Mouse (Mus musculus) embryonic facial prominence, embryonic 14.5 days (tissue): ENCODE results near the gene Tmem252. TPM values are rescaled to one million over a fixed set of nuclear protein-coding genes. Genes with fewer than 3 reads are reported as not detected.

Source experiments
- ATAC-seq: fragments of 200-750 bp; cut with Nextera tagmentation; 2 replicates; pipeline ENCODE4 v1.8.0; 2017; ENCODE audit warnings: low read depth, moderate number of reproducible peaks, moderate TSS enrichment
- DNase-seq: peaks from one replicate; pipeline ENCODE4 v3.0.0-alpha.2; 2015; ENCODE audit warnings: low spot score
- H3K27ac ChIP-seq: fragments of 300-500 bp; sonication (generic); replicated peaks from 2 replicates; pipeline ENCODE4 v1.5.1; 2014; ENCODE audit warnings: low read depth, mild to moderate bottlenecking, low read length, moderate library complexity
- H3K27me3 ChIP-seq: fragments of 300-500 bp; sonication (generic); replicated peaks from 2 replicates; pipeline ENCODE4 v1.6.1; 2014; ENCODE audit warnings: low read length; ENCODE audit not compliant: control insufficient read depth, insufficient read depth
- H3K36me3 ChIP-seq: fragments of 300-500 bp; sonication (generic); 2 replicates; pipeline ENCODE4 v1.6.1; 2014; ENCODE audit warnings: low read length, mixed read lengths; ENCODE audit not compliant: control insufficient read depth, insufficient read depth
- H3K4me1 ChIP-seq: fragments of 300-500 bp; sonication (generic); 2 replicates; pipeline ENCODE4 v1.6.1; 2014; ENCODE audit warnings: antibody characterized with exemption, low read length; ENCODE audit not compliant: control insufficient read depth, insufficient read depth
- H3K4me2 ChIP-seq: fragments of 300-500 bp; sonication (generic); 2 replicates; pipeline ENCODE4 v1.6.1; 2014; ENCODE audit warnings: low read depth, mild to moderate bottlenecking, low read length, moderate library complexity, mixed read lengths
- H3K4me3 ChIP-seq: fragments of 300-500 bp; sonication (generic); 2 replicates; pipeline ENCODE4 v1.5.1; 2014; ENCODE audit warnings: low read depth, mild to moderate bottlenecking, low read length
- H3K9ac ChIP-seq: fragments of 300-500 bp; sonication (generic); 2 replicates; pipeline ENCODE4 v1.6.1; 2014; ENCODE audit warnings: low read depth, mild to moderate bottlenecking, low read length, moderate library complexity, mixed read lengths
- H3K9me3 ChIP-seq: fragments of 300-500 bp; sonication (generic); 2 replicates; pipeline ENCODE4 v1.6.1; 2016; ENCODE audit warnings: low read length; ENCODE audit not compliant: control insufficient read depth
- WGBS: fragments of 180-500 bp; shearing (Covaris S2); extraction: QIAGEN DNeasy Blood & Tissue Kit; methylation state at CpG from one replicate; pipeline ENCODE4 v1.1.7; 2014; 5-methylcytosine and 5-hydroxymethylcytosine counted together
- polyA plus RNA-seq: library from polyadenylated mRNA; unstranded; fragments of >200 nt; fragmentation: Nextera tagmentation; extraction: Ambion mirVana; gene quantifications from 2 replicates; pipeline ENCODE4 v1.2.1, GENCODE M21; 2014

Tmem252 gene
- 3.6 and 3.8 TPM in 2 replicates for polyA plus RNA-seq

- ATAC-seq = no peak
Measured at GRCm38 (mm10) chr19:24673762-24674161, at the start of gene Tmem252. Gene Tmem252, plus strand, starts transcription at chr19:24674008.

GRCm38 (mm10) chr19:24628049-24628448, 45.8 kb upstream of the Tmem252 start:
- ATAC-seq (no peak), DNase-seq (no peak)
- Histone ChIP-seq H3K9ac (no peak overlapping the region), H3K4me3 (no peak overlapping the region), H3K27me3 (no peaks in the 10 kb centered on the region), H3K27ac (no peak overlapping the region), H3K36me3 (no peaks in the 10 kb centered on the region), H3K4me2 (no peak overlapping the region), H3K4me1 (no peaks in the 10 kb centered on the region), H3K9me3 (no peaks in the 10 kb centered on the region)
- 84% methylated on average over 4 of the region's 4 CpGs for WGBS

More at GRCm38 (mm10) chr19:24673762-24674161, at the start of gene Tmem252:
- H3K27ac ChIP-seq = no peak within 1 kb of the TSS
- no peaks in the 10 kb centered on the region; the same call in 1 of the 2 replicates for H3K4me1 ChIP-seq
- no peak for DNase-seq
- H3K4me2 ChIP-seq = no peak within 1 kb of the TSS
- H3K36me3 ChIP-seq = no peaks in the 10 kb centered on the region
- H3K27me3 ChIP-seq = no peaks in the 10 kb centered on the region
- no peak within 1 kb of the TSS for H3K4me3 ChIP-seq
- 60% methylated on average over 4 of the region's 4 CpGs for WGBS
- H3K9ac ChIP-seq = no peak within 1 kb of the TSS
- no peaks in the 10 kb centered on the region for H3K9me3 ChIP-seq

GRCm38 (mm10) chr19:24633008-24633407, 40.8 kb upstream of the Tmem252 start:
- Histone ChIP-seq H3K4me2 (no peak overlapping the region), H3K9me3 (no peaks in the 10 kb centered on the region), H3K27me3 (no peaks in the 10 kb centered on the region), H3K4me3 (no peak overlapping the region), H3K36me3 (no peaks in the 10 kb centered on the region), H3K4me1 (no peaks in the 10 kb centered on the region), H3K9ac (no peak overlapping the region), H3K27ac (no peak overlapping the region)
- ATAC-seq (no peak), DNase-seq (no peak)
- WGBS = 69% methylated on average over 3 of the region's 3 CpGs

GRCm38 (mm10) chr19:24634602-24635001, 39.2 kb upstream of the Tmem252 start:
- no peak overlapping the region for H3K4me3 ChIP-seq
- no peak overlapping the region for H3K4me2 ChIP-seq
- DNase-seq = peak; percentile 80
- no peak overlapping the region for H3K27ac ChIP-seq
- peak; percentile 30; the same call in 1 of the 2 replicates for ATAC-seq
- no peaks in the 10 kb centered on the region for H3K27me3 ChIP-seq
- H3K9me3 ChIP-seq = no peaks in the 10 kb centered on the region
- H3K9ac ChIP-seq = no peak overlapping the region
- no peaks in the 10 kb centered on the region for H3K4me1 ChIP-seq
- 5% methylated on average over 7 of the region's 7 CpGs for WGBS
- H3K36me3 ChIP-seq = no peaks in the 10 kb centered on the region

GRCm38 (mm10) chr19:24636616-24637015, 37.2 kb upstream of the Tmem252 start:
- no peaks in the 10 kb centered on the region for H3K27me3 ChIP-seq
- H3K9ac ChIP-seq = no peak overlapping the region
- ATAC-seq = no peak
- H3K4me1 ChIP-seq = no peaks in the 10 kb centered on the region
- H3K27ac ChIP-seq = no peak overlapping the region
- H3K4me2 ChIP-seq = no peak overlapping the region
- no peaks in the 10 kb centered on the region for H3K9me3 ChIP-seq
- H3K4me3 ChIP-seq = no peak overlapping the region
- no peak for DNase-seq
- no peaks in the 10 kb centered on the region for H3K36me3 ChIP-seq
- WGBS = 80% methylated on average over 10 of the region's 10 CpGs

GRCm38 (mm10) chr19:24637988-24638387, 35.8 kb upstream of the Tmem252 start:
- ATAC-seq = no peak
- no peaks in the 10 kb centered on the region for H3K4me1 ChIP-seq
- H3K4me3 ChIP-seq = no peak overlapping the region
- no peak for DNase-seq
- no peaks in the 10 kb centered on the region for H3K9me3 ChIP-seq
- 90% methylated on average over 6 of the region's 6 CpGs for WGBS
- H3K36me3 ChIP-seq = no peaks in the 10 kb centered on the region
- no peaks in the 10 kb centered on the region for H3K27me3 ChIP-seq
- H3K4me2 ChIP-seq = no peak overlapping the region
- no peak overlapping the region for H3K27ac ChIP-seq
- H3K9ac ChIP-seq = no peak overlapping the region

- no peak overlapping the region for H3K9ac ChIP-seq
- no peaks in the 10 kb centered on the region for H3K36me3 ChIP-seq
- H3K4me2 ChIP-seq = no peak overlapping the region
- no peaks in the 10 kb centered on the region for H3K27me3 ChIP-seq
- no peak overlapping the region for H3K27ac ChIP-seq
- H3K9me3 ChIP-seq = no peaks in the 10 kb centered on the region
- 80% methylated on average over 6 of the region's 6 CpGs for WGBS
- H3K4me1 ChIP-seq = peaks cover 3% of the 10 kb centered on the region; the same call in 1 of the 2 replicates
- no peak overlapping the region for H3K4me3 ChIP-seq
- DNase-seq (no peak), ATAC-seq (no peak)
Measured at GRCm38 (mm10) chr19:24640982-24641381, 32.8 kb upstream of the Tmem252 start.

- WGBS = 67% methylated on average over 10 of the region's 10 CpGs
- DNase-seq = no peak
- no peaks in the 10 kb centered on the region for H3K36me3 ChIP-seq
Measured at GRCm38 (mm10) chr19:24644971-24645370, 28.8 kb upstream of the Tmem252 start.

GRCm38 (mm10) chr19:24646162-24646829, 27.5 kb upstream of the Tmem252 start:
- H3K9me3 ChIP-seq = no peaks in the 10 kb centered on the region
- H3K4me3 ChIP-seq = no peak overlapping the region
- WGBS = 51% methylated on average over 8 of the region's 8 CpGs
- H3K9ac ChIP-seq = no peak overlapping the region
- H3K27me3 ChIP-seq = no peaks in the 10 kb centered on the region
- no peaks in the 10 kb centered on the region for H3K36me3 ChIP-seq
- DNase-seq (peak; percentile 62), ATAC-seq (no peak)
- H3K27ac ChIP-seq = peak overlapping the region; percentile 18; the same call in 1 of the 2 replicates
- peaks cover 16% of the 10 kb centered on the region; the same call in 1 of the 2 replicates for H3K4me1 ChIP-seq
- H3K4me2 ChIP-seq = no peak overlapping the region

More at GRCm38 (mm10) chr19:24644971-24645370, 28.8 kb upstream of the Tmem252 start:
- Histone ChIP-seq H3K4me3 (no peak overlapping the region), H3K27ac (no peak overlapping the region), H3K27me3 (no peaks in the 10 kb centered on the region), H3K4me2 (no peak overlapping the region), H3K9me3 (no peaks in the 10 kb centered on the region), H3K4me1 (peaks cover 16% of the 10 kb centered on the region; the same call in 1 of the 2 replicates), H3K9ac (no peak overlapping the region)
- ATAC-seq = no peak
